Mouse (Mus musculus) kidney, adult 2 months (tissue): ENCODE measurements around the gene Mpg. TPM values are rescaled to one million over a fixed set of nuclear protein-coding genes. Genes with fewer than 3 reads are reported as not detected.

Experiments used
- DNase-seq: peaks from one replicate; pipeline ENCODE4 v3.0.0; 2021
- H3K27ac ChIP-seq: fragments of 200-500 bp; 2 replicates; pipeline ENCODE4 v1.5.1; 2012; ENCODE audit warnings: low read depth, low read length, control low read depth, inconsistent platforms; ENCODE audit not compliant: insufficient read depth
- H3K27me3 ChIP-seq: fragments of 200-500 bp; replicated peaks from 2 replicates; pipeline ENCODE4 v1.6.1; 2012; ENCODE audit warnings: mild to moderate bottlenecking, moderate library complexity, low read length, inconsistent platforms; ENCODE audit not compliant: control insufficient read depth, insufficient read depth
- H3K36me3 ChIP-seq: fragments of 200-500 bp; 2 replicates; pipeline ENCODE4 v1.6.1; 2012; ENCODE audit warnings: mild to moderate bottlenecking, moderate library complexity, low read length, inconsistent platforms; ENCODE audit not compliant: control insufficient read depth, insufficient read depth
- H3K4me1 ChIP-seq: fragments of 200-500 bp; 2 replicates; pipeline ENCODE4 v1.6.1; 2011; ENCODE audit warnings: low read length; ENCODE audit not compliant: control insufficient read depth, insufficient read depth
- H3K4me3 ChIP-seq: fragments of 200-500 bp; 2 replicates; pipeline ENCODE4 v1.5.1; 2011; ENCODE audit warnings: mild to moderate bottlenecking, low read depth, low read length, control low read depth; ENCODE audit not compliant: insufficient read depth
- CTCF ChIP-seq: fragments of 200-500 bp; conservative IDR thresholded peaks from 2 replicates; pipeline ENCODE4 v1.5.1; 2011; ENCODE audit warnings: low read depth, mild to moderate bottlenecking, control low read depth, low read length, moderate library complexity, mixed read lengths; ENCODE audit not compliant: insufficient read depth, insufficient read length
- POLR2A ChIP-seq: fragments of 200-500 bp; IDR thresholded peaks from one replicate; pipeline ENCODE4 v1.6.1; 2011; ENCODE audit warnings: low read depth, low read length, control low read depth
- WGBS: fragments of 180-500 bp; shearing (Covaris S2); methylation state at CpG from one replicate; pipeline ENCODE4 v1.1.7; 2018; 5-methylcytosine and 5-hydroxymethylcytosine counted together
- polyA plus RNA-seq: library from polyadenylated mRNA; depleted of rRNA; stranded (reverse); fragments of >200 nt; gene quantifications from 2 replicates; pipeline ENCODE4 v1.2.3, GENCODE M21; 2012

The Mpg gene
- polyA plus RNA-seq, 1 experiment, result 12.5 TPM

DNA sequence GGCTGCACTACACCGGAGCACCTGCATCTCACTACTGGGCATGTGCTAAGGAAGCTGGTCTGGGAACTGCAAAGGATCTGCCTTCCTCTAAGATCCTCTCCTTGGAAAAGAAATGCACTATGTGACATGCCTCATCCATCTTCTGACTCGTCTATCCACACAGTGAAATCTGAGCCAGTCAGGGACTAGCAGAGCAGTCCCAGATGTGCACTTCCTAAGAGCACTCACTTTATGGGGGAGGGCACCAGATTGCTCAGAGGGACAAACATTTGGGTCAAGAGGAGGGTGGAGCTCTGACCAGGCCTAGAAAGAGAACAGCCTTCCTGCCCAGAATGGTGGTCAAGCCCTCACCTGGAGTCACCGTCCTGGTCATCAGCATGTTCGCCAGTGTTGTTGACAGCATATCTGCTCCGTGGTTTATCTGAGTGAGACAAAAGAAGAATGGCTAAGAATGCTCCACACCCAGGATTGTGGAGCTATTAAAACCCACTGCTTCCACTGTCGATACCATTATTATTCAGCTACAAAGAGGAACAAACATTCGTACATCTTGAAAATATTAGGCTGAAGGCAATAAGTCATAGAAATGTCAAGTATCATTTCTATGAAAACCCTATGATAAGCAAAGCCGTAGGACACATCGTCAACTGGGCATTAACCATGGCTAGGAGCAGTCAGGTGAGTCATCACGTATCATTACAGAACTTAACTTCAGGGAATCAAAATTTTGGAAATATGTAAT lies 36.5 kb downstream of the Mpg start:
- Histone ChIP-seq H3K27ac (no peak overlapping the region), H3K27me3 (no peaks in the 10 kb centered on the region), H3K4me1 (peaks cover under 1% of the 10 kb centered on the region; the same call in 1 of the 2 replicates), H3K36me3 (peaks cover 2% of the 10 kb centered on the region; the same call in 1 of the 2 replicates), H3K4me3 (no peak overlapping the region)
- TF ChIP-seq POLR2A (no peak), CTCF (no peak)
- no peak for DNase-seq
- 75% methylated on average over 10 of the region's 10 CpGs for WGBS

DNA sequence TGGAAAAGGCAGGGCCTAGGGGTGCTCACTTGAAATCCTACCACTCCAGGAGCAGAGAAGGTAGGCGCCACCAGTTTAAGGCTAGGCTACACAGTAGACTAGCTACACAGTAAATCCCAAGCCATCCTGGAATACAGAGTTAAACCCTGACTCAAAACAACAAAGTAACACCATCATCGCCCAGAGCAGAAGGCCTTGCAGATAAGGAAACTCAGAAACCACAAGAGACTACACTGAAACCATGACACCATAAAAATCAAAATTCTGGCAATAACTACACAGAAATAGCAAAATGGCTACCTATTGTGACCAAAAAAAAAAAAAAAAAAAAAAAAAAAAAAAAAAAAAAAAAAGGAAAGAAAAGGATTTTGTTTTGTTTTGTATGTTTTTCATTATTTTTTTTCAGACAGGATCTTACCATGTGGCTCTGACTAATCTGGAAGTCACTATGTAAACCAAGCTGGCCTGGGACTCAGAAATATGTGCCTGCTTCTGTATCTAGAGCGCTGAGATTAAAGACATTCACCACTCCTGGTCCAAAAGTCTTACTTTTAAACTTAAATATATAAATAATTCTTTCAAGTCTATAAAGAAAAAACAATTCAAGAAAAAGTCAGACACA lies 38.9 kb downstream of the Mpg start:
- 85% methylated on average over 3 of the region's 3 CpGs for WGBS
- H3K27me3 ChIP-seq, result no peaks in the 10 kb centered on the region
- H3K27ac ChIP-seq, result no peak overlapping the region
- DNase-seq, result no peak
- H3K4me3 ChIP-seq, result no peak overlapping the region
- peaks cover 2% of the 10 kb centered on the region; the same call in 1 of the 2 replicates for H3K36me3 ChIP-seq
- no peak for TF ChIP-seq CTCF
- TF ChIP-seq POLR2A, result no peak
- peaks cover 2% of the 10 kb centered on the region; the same call in 1 of the 2 replicates for H3K4me1 ChIP-seq

DNA sequence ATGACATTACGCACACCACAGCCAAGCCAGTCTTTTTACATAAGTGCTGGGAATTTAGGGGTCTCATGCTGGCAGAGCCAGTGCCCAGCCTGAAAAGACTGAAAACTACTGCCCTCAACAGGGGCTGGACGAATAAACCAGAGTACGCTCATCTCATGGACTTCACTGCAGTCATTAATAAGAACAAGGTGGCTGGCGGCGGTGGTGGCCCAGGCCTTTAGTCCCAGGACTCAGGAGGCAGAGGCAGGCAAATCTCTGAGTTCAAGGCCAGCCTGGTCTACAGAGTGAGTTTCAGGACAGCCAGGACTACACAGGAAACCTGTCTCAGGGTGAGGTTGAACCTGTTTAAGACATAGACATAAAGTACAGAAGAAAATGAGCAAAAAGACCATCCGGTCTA lies 39.9 kb downstream of the Mpg start:
- 93% methylated on average over 6 of the region's 6 CpGs for WGBS
- no peak for TF ChIP-seq CTCF
- TF ChIP-seq POLR2A, result no peak
- H3K4me3 ChIP-seq, result no peak overlapping the region

GRCm38 (mm10) chr11:32266776-32267175 lies 40.5 kb downstream of the Mpg start:
- 13% methylated on average over 6 of the region's 6 CpGs for WGBS
- Histone ChIP-seq H3K27ac (peak overlapping the region; percentile 91), H3K36me3 (no peaks in the 10 kb centered on the region), H3K27me3 (no peaks in the 10 kb centered on the region), H3K4me1 (peaks cover 2% of the 10 kb centered on the region; the same call in 1 of the 2 replicates), H3K4me3 (peak overlapping the region; percentile 95)
- no peak for TF ChIP-seq POLR2A
- no peak for TF ChIP-seq CTCF
- DNase-seq, result no peak

More for the DNA sequence above, 39.9 kb downstream of the Mpg start:
- H3K36me3 ChIP-seq, result peaks cover 2% of the 10 kb centered on the region; the same call in 1 of the 2 replicates
- no peaks in the 10 kb centered on the region for H3K27me3 ChIP-seq
- DNase-seq, result no peak
- H3K4me1 ChIP-seq, result peaks cover 2% of the 10 kb centered on the region; the same call in 1 of the 2 replicates
- no peak overlapping the region for H3K27ac ChIP-seq

- H3K27me3 ChIP-seq, result no peaks in the 10 kb centered on the region
- TF ChIP-seq CTCF, result no peak
- TF ChIP-seq POLR2A, result peak; percentile 76
- DNase-seq, result peak; percentile 98
- H3K4me1 ChIP-seq, result peaks cover 2% of the 10 kb centered on the region; the same call in 1 of the 2 replicates
- H3K36me3 ChIP-seq, result no peaks in the 10 kb centered on the region
- under 1% methylated on average over 54 of the region's 54 CpGs for WGBS
- H3K27ac ChIP-seq, result peak within 1 kb of the TSS; percentile 91
- H3K4me3 ChIP-seq, result peak within 1 kb of the TSS; percentile 95
Measured at GRCm38 (mm10) chr11:32267188-32267884, 41.0 kb downstream of the Mpg start, which contains the start of gene Nprl3. Nprl3 (minus strand) TSS chr11:32267707.

DNA sequence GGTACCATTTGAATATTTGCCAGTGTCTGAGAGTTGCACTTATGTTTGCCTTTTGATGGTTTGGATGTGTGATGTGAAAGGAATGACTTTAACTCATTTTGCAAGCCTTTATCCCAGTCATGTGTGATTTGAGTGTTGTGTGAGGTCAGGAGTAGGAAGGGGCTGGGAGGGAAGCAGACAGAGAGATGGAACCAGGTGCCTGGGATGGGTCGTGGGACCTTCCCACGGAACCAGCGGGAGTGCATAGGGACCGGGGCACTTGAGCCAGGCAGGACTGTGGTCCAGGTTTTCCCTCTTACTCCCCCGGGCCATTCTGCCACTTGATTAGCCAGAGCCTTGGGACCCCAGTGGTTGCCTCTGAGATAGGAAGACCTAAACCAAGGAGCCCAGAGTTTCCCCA lies 41.7 kb downstream of the Mpg start:
- 21% methylated on average over 5 of the region's 5 CpGs for WGBS
- Histone ChIP-seq H3K4me1 (peaks cover 2% of the 10 kb centered on the region; the same call in 1 of the 2 replicates), H3K36me3 (no peaks in the 10 kb centered on the region), H3K4me3 (no peak overlapping the region), H3K27me3 (no peaks in the 10 kb centered on the region), H3K27ac (peak overlapping the region; percentile 29; the same call in 1 of the 2 replicates)
- no peak for DNase-seq
- TF ChIP-seq CTCF, result no peak
- TF ChIP-seq POLR2A, result no peak

GRCm38 (mm10) chr11:32268952-32269351 lies 42.6 kb downstream of the Mpg start:
- H3K4me1 ChIP-seq, result peaks cover 2% of the 10 kb centered on the region; the same call in 1 of the 2 replicates
- H3K27ac ChIP-seq, result no peak overlapping the region
- WGBS, result 89% methylated on average over 5 of the region's 5 CpGs
- no peaks in the 10 kb centered on the region for H3K27me3 ChIP-seq
- H3K4me3 ChIP-seq, result no peak overlapping the region
- no peak for TF ChIP-seq POLR2A
- no peak for TF ChIP-seq CTCF
- no peak for DNase-seq
- H3K36me3 ChIP-seq, result no peaks in the 10 kb centered on the region
